Mouse (Mus musculus) kidney, adult 2 months (tissue): ENCODE measurements around the gene Lpar5. TPM values are rescaled to one million over a fixed set of nuclear protein-coding genes. Genes with fewer than 3 reads are reported as not detected.

Experiments used
- DNase-seq: peaks from one replicate; pipeline ENCODE4 v3.0.0; 2021
- H3K27ac ChIP-seq: fragments of 200-500 bp; 2 replicates; pipeline ENCODE4 v1.5.1; 2012; ENCODE audit warnings: low read depth, low read length, control low read depth, inconsistent platforms; ENCODE audit not compliant: insufficient read depth
- H3K27me3 ChIP-seq: fragments of 200-500 bp; replicated peaks from 2 replicates; pipeline ENCODE4 v1.6.1; 2012; ENCODE audit warnings: mild to moderate bottlenecking, moderate library complexity, low read length, inconsistent platforms; ENCODE audit not compliant: control insufficient read depth, insufficient read depth
- H3K36me3 ChIP-seq: fragments of 200-500 bp; 2 replicates; pipeline ENCODE4 v1.6.1; 2012; ENCODE audit warnings: mild to moderate bottlenecking, moderate library complexity, low read length, inconsistent platforms; ENCODE audit not compliant: control insufficient read depth, insufficient read depth
- H3K4me1 ChIP-seq: fragments of 200-500 bp; 2 replicates; pipeline ENCODE4 v1.6.1; 2011; ENCODE audit warnings: low read length; ENCODE audit not compliant: control insufficient read depth, insufficient read depth
- H3K4me3 ChIP-seq: fragments of 200-500 bp; 2 replicates; pipeline ENCODE4 v1.5.1; 2011; ENCODE audit warnings: mild to moderate bottlenecking, low read depth, low read length, control low read depth; ENCODE audit not compliant: insufficient read depth
- CTCF ChIP-seq: fragments of 200-500 bp; conservative IDR thresholded peaks from 2 replicates; pipeline ENCODE4 v1.5.1; 2011; ENCODE audit warnings: low read depth, mild to moderate bottlenecking, control low read depth, low read length, moderate library complexity, mixed read lengths; ENCODE audit not compliant: insufficient read depth, insufficient read length
- POLR2A ChIP-seq: fragments of 200-500 bp; IDR thresholded peaks from one replicate; pipeline ENCODE4 v1.6.1; 2011; ENCODE audit warnings: low read depth, low read length, control low read depth
- WGBS: fragments of 180-500 bp; shearing (Covaris S2); methylation state at CpG from one replicate; pipeline ENCODE4 v1.1.7; 2018; 5-methylcytosine and 5-hydroxymethylcytosine counted together
- polyA plus RNA-seq: library from polyadenylated mRNA; depleted of rRNA; stranded (reverse); fragments of >200 nt; gene quantifications from 2 replicates; pipeline ENCODE4 v1.2.3, GENCODE M21; 2012; rRNA removed

The Lpar5 gene
- polyA plus RNA-seq, 1 experiment: 3.5 TPM

- TF ChIP-seq CTCF (no peak), POLR2A (no peak)
- Histone ChIP-seq H3K4me3 (no peak overlapping the region), H3K4me1 (peaks cover 7% of the 10 kb centered on the region; the same call in 1 of the 2 replicates), H3K36me3 (peaks cover 2% of the 10 kb centered on the region), H3K27ac (no peak overlapping the region), H3K27me3 (no peaks in the 10 kb centered on the region)
- 88% methylated on average over 12 of the region's 12 CpGs for WGBS
- no peak for DNase-seq
Measured at GRCm38 (mm10) chr6:125128724-125129123, 61.0 kb downstream of the Lpar5 start.

GRCm38 (mm10) chr6:125129710-125130402 lies 62.1 kb downstream of the Lpar5 start:
- Histone ChIP-seq H3K27ac (no peak overlapping the region), H3K4me1 (peaks cover 7% of the 10 kb centered on the region; the same call in 1 of the 2 replicates), H3K36me3 (no peaks in the 10 kb centered on the region; the same call in none of the 2 replicates), H3K4me3 (no peak overlapping the region), H3K27me3 (no peaks in the 10 kb centered on the region)
- 89% methylated on average over 20 of the region's 20 CpGs for WGBS
- TF ChIP-seq CTCF (no peak), POLR2A (no peak)
- DNase-seq: no peak

- Histone ChIP-seq H3K36me3 (no peaks in the 10 kb centered on the region; the same call in none of the 2 replicates), H3K4me1 (peaks cover 7% of the 10 kb centered on the region; the same call in 1 of the 2 replicates), H3K4me3 (peak within 1 kb of the TSS; percentile 83), H3K27me3 (no peaks in the 10 kb centered on the region), H3K27ac (peak within 1 kb of the TSS; percentile 91)
- peak; percentile 93 for DNase-seq
- 1% methylated on average over 66 of the region's 66 CpGs for WGBS
- peak; percentile 92 for TF ChIP-seq POLR2A
- TF ChIP-seq CTCF: no peak
Measured at GRCm38 (mm10) chr6:125131302-125132156, 63.8 kb downstream of the Lpar5 start, which contains the start of gene Nop2. TSS of gene Nop2 (plus strand) at chr6:125131909.

Other genes with a start within 250 kb of the Lpar5 start
- 66.2 and 74.0 TPM in 2 replicates for gene Usp5, start 238.4 kb upstream of the Lpar5 start, polyA plus RNA-seq
- gene Cdca3, start 238.4 kb upstream of the Lpar5 start, polyA plus RNA-seq: 4.2 and 4.3 TPM in 2 replicates
- 0.16 and 0.41 TPM in 2 replicates for gene Gnb3, start 227.6 kb upstream of the Lpar5 start, polyA plus RNA-seq
- 15.8 and 19.1 TPM in 2 replicates for gene P3h3, start 210.2 kb upstream of the Lpar5 start, polyA plus RNA-seq
- gene Gpr162, start 203.9 kb upstream of the Lpar5 start, polyA plus RNA-seq: 4.0 and 5.6 TPM in 2 replicates
- gene Cd4, start 179.7 kb upstream of the Lpar5 start, polyA plus RNA-seq: 0.57 and 4.3 TPM in 2 replicates
- 0.80 and 1.5 TPM in 2 replicates for gene Lag3, start 156.2 kb upstream of the Lpar5 start, polyA plus RNA-seq
- 1,732 and 2,839 TPM in 2 replicates for gene Ptms, start 147.8 kb upstream of the Lpar5 start, polyA plus RNA-seq
- gene Mlf2, start 136.5 kb upstream of the Lpar5 start, polyA plus RNA-seq: 402 and 403 TPM in 2 replicates
- gene Cops7a, start 102.4 kb upstream of the Lpar5 start, polyA plus RNA-seq: 268 and 276 TPM in 2 replicates
- gene Pianp, start 71.2 kb upstream of the Lpar5 start, polyA plus RNA-seq: 0.95 and 0.99 TPM in 2 replicates
- gene Zfp384, start 58.8 kb upstream of the Lpar5 start, polyA plus RNA-seq: 37.8 and 45.7 TPM in 2 replicates
- 39.1 and 39.2 TPM in 2 replicates for gene Ing4, start 28.2 kb upstream of the Lpar5 start, polyA plus RNA-seq
- 14.3 and 18.9 TPM in 2 replicates for gene Acrbp, start 18.2 kb upstream of the Lpar5 start, polyA plus RNA-seq
- 43.6 and 57.7 TPM in 2 replicates for gene Chd4, start 28.1 kb downstream of the Lpar5 start, polyA plus RNA-seq
- gene Nop2, start 64.0 kb downstream of the Lpar5 start, polyA plus RNA-seq: 15.5 and 16.5 TPM in 2 replicates
- 35.0 and 36.4 TPM in 2 replicates for gene Iffo1, start 77.3 kb downstream of the Lpar5 start, polyA plus RNA-seq
- gene Gapdh, start 98.5 kb downstream of the Lpar5 start, polyA plus RNA-seq: 7,324 and 7,933 TPM in 2 replicates
- 15.6 and 18.7 TPM in 2 replicates for gene Ncapd2, start 123.8 kb downstream of the Lpar5 start, polyA plus RNA-seq
- gene Mrpl51, start 123.9 kb downstream of the Lpar5 start, polyA plus RNA-seq: 102 and 110 TPM in 2 replicates
- gene Vamp1, start 147.6 kb downstream of the Lpar5 start, polyA plus RNA-seq: 19.1 and 19.8 TPM in 2 replicates
- gene Tapbpl, start 163.9 kb downstream of the Lpar5 start, polyA plus RNA-seq: 16.0 and 16.4 TPM in 2 replicates
- gene Cd27, start 169.1 kb downstream of the Lpar5 start, polyA plus RNA-seq: 0.64 and 7.0 TPM in 2 replicates
- gene Tuba3a, start 218.1 kb downstream of the Lpar5 start, polyA plus RNA-seq: 0.39 and 0.86 TPM in 2 replicates
- 97.1 and 116 TPM in 2 replicates for gene Ltbr, start 246.0 kb downstream of the Lpar5 start, polyA plus RNA-seq